Comparison of ENCODE assay signal across 28 mouse cellular contexts in the genomic region with DNA sequence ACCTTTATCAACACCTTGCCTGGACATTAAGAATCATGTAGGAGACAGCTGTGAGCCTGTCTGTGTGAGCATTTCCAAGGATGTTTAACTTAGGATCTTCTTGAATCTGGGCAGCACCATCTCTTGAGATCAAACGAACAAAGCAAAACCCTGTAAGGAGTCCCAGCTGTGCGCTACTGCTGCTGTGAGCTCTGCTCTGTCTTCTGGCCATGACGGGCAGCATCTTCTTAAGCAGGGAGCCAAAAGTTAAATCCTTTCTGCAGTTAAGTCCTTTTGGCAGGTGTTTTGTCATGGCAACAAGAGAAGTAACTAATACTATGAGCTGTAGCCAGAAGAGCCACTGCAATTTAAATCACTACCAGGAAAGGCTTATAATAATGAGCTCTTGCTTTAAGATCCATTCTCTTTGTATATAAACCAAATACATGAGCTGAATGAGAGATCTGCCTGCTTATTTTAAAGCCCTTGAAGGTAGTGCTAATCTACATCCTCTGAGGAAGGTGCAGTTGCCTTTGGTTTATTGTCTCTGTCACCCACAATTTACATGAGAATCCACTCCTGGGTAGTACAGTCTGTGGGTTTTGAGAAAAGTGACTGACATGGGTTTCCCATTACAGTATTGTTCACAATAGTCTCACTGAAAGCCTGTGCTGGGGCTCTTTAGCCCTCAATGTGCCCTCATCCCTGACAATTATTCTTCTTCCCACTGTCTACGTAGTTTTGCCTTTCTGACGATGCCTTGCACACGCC. TPM values are rescaled to one million over a fixed set of nuclear protein-coding genes. Genes with fewer than 3 reads are reported as not detected.
DNase-seq lines count a peak whose midpoint lies in the region; ATAC-seq and TF ChIP-seq lines count a peak whose summit lies in the region.
"Had no signal": no experiment of that assay in that cellular context is flagged by ENCODE, and none has a peak within 500 bp of the region (broad histone marks: within the 10 kb centered on the region; RNA-seq: fewer than 3 reads in every experiment).

No protein-coding gene starts in this region.

- no peaks in the 10 kb centered on the region for H3K36me3 ChIP-seq in embryonic facial prominence, embryonic 14.5 days (ENCODE audit: control insufficient read depth, insufficient read depth, low read length)
- H3K36me3 ChIP-seq in embryonic facial prominence, embryonic 10.5 days (replicated peaks) = no peaks in the 10 kb centered on the region
- no peaks in the 10 kb centered on the region for H3K36me3 ChIP-seq in hindbrain, embryonic 10.5 days
- H3K36me3 ChIP-seq: embryonic facial prominence, embryonic 13.5 days; forebrain, embryonic 15.5 days; limb, embryonic 13.5 days; liver, embryonic 13.5 days; stomach, embryonic 15.5 days had no signal

- no peak for TF ChIP-seq POLR2A in brain, embryonic 14.5 days (IDR thresholded peaks at IDR 0.05; ENCODE audit: borderline replicate concordance, extremely low read depth, insufficient read depth, insufficient read length, poor library complexity, severe bottlenecking)

- 60% methylated on average over 6 of the region's 6 CpGs for WGBS in embryonic facial prominence, embryonic 14.5 days
- 66% methylated on average over 6 of the region's 6 CpGs for WGBS in embryonic facial prominence, embryonic 10.5 days
- WGBS in hindbrain, embryonic 10.5 days = 66% methylated on average over 6 of the region's 6 CpGs

- no peaks in the 10 kb centered on the region for H3K4me1 ChIP-seq in embryonic facial prominence, embryonic 14.5 days (ENCODE audit: control insufficient read depth, insufficient read depth, low read length)
- H3K4me1 ChIP-seq in embryonic facial prominence, embryonic 10.5 days = no peaks in the 10 kb centered on the region
- H3K4me1 ChIP-seq in hindbrain, embryonic 10.5 days (replicated peaks) = no peaks in the 10 kb centered on the region
- H3K4me1 ChIP-seq: forebrain, embryonic 15.5 days; limb, embryonic 13.5 days; liver, embryonic 13.5 days; stomach, embryonic 15.5 days had no signal

- no peaks in the 10 kb centered on the region for H3K27me3 ChIP-seq in embryonic facial prominence, embryonic 14.5 days (replicated peaks; ENCODE audit: control insufficient read depth, insufficient read depth, low read length)
- no peaks in the 10 kb centered on the region for H3K27me3 ChIP-seq in embryonic facial prominence, embryonic 10.5 days (replicated peaks; ENCODE audit: low read depth, poor library complexity, severe bottlenecking)
- H3K27me3 ChIP-seq in hindbrain, embryonic 10.5 days (ENCODE audit: insufficient read depth, poor library complexity, severe bottlenecking) = no peaks in the 10 kb centered on the region
- H3K27me3 ChIP-seq: embryonic facial prominence, embryonic 13.5 days; forebrain, embryonic 15.5 days; limb, embryonic 13.5 days; liver, embryonic 13.5 days; megakaryocyte, embryonic 14.5 days; stomach, embryonic 15.5 days had no signal

- H3K9me3 ChIP-seq in embryonic facial prominence, embryonic 14.5 days (ENCODE audit: control insufficient read depth, low read length) = no peaks in the 10 kb centered on the region
- no peaks in the 10 kb centered on the region for H3K9me3 ChIP-seq in embryonic facial prominence, embryonic 10.5 days
- no peaks in the 10 kb centered on the region for H3K9me3 ChIP-seq in hindbrain, embryonic 10.5 days
- H3K9me3 ChIP-seq: embryonic facial prominence, embryonic 13.5 days; forebrain, embryonic 15.5 days; limb, embryonic 13.5 days; liver, embryonic 13.5 days; megakaryocyte, embryonic 14.5 days; stomach, embryonic 15.5 days had no signal

- TF ChIP-seq CTCF in brain, embryonic 14.5 days (IDR thresholded peaks at IDR 0.05; ENCODE audit: borderline replicate concordance, extremely low read depth, insufficient read depth, insufficient read length) = no peak

- peak; percentile 47; the same call in 1 of the 2 replicates for ATAC-seq in embryonic facial prominence, embryonic 14.5 days (ENCODE audit: low read depth)
- ATAC-seq: forebrain, embryonic 15.5 days; intestine, postnatal 0 days had no signal

- H3K4me3 ChIP-seq in embryonic facial prominence, embryonic 14.5 days (ENCODE audit: low read depth, low read length) = no peak overlapping the region
- H3K4me3 ChIP-seq in embryonic facial prominence, embryonic 10.5 days = no peak overlapping the region
- no peak overlapping the region for H3K4me3 ChIP-seq in hindbrain, embryonic 10.5 days
- H3K4me3 ChIP-seq: embryonic facial prominence, embryonic 13.5 days; forebrain, embryonic 15.5 days; layer of hippocampus, adult 2 months; limb, embryonic 13.5 days; liver, embryonic 13.5 days; megakaryocyte, embryonic 14.5 days; stomach, embryonic 15.5 days had no signal

- no peak overlapping the region for H3K9ac ChIP-seq in embryonic facial prominence, embryonic 14.5 days (ENCODE audit: low read depth, low read length)
- H3K9ac ChIP-seq: embryonic facial prominence, embryonic 13.5 days; forebrain, embryonic 15.5 days; limb, embryonic 13.5 days; liver, embryonic 13.5 days; stomach, embryonic 15.5 days had no signal

- H3K4me2 ChIP-seq in embryonic facial prominence, embryonic 14.5 days (ENCODE audit: low read depth, low read length) = no peak overlapping the region
- H3K4me2 ChIP-seq: embryonic facial prominence, embryonic 13.5 days; forebrain, embryonic 15.5 days; heart, embryonic 11.5 days; limb, embryonic 13.5 days; liver, embryonic 13.5 days; stomach, embryonic 15.5 days had no signal

- DNase-seq in embryonic facial prominence, embryonic 14.5 days (ENCODE audit: low spot score) = peak; percentile 59
- no peak for DNase-seq in embryonic facial prominence, embryonic 10.5 days (ENCODE audit: low spot score)
- DNase-seq in retina, postnatal 1 day = peak; percentile 2
- no peak for DNase-seq in retina, embryonic 14.5 days (ENCODE audit: low spot score)
- peak; percentile 38 for DNase-seq in brain, embryonic 14.5 days (ENCODE audit: low read depth)
- peak; percentile 33 for DNase-seq in thymus, postnatal 25 days
- no peak for DNase-seq in heart, adult 9 months (ENCODE audit: low spot score in 2 of 2)
- DNase-seq in hindbrain, embryonic 10.5 days (ENCODE audit: low spot score) = no peak
- DNase-seq: cerebellum, adult 2 months; cerebellum, postnatal 25 days; gastrocnemius, postnatal 10 days; kidney, postnatal 25 days; liver, embryonic 13.5 days; lung, adult 2 months; lung, postnatal 14 days; right cerebral cortex, adult 18-20 months; right cerebral cortex, postnatal 4 days had no signal

- no peak overlapping the region for H3K27ac ChIP-seq in embryonic facial prominence, embryonic 14.5 days (replicated peaks; ENCODE audit: low read depth, low read length)
- H3K27ac ChIP-seq in embryonic facial prominence, embryonic 10.5 days (replicated peaks) = no peak overlapping the region
- no peak overlapping the region for H3K27ac ChIP-seq in hindbrain, embryonic 10.5 days
- H3K27ac ChIP-seq: embryonic facial prominence, embryonic 13.5 days; forebrain, embryonic 15.5 days; layer of hippocampus, adult 2 months; limb, embryonic 13.5 days; liver, embryonic 13.5 days; stomach, embryonic 15.5 days had no signal

RNA-seq across cellular contexts. Expression of gene Insl5, which starts 41.4 kb away (rescaled TPM):
- polyA plus RNA-seq in embryonic facial prominence, embryonic 14.5 days (2014; fragmentation: Nextera tagmentation; extraction: Ambion mirVana) = not detected in 2 replicates
- polyA plus RNA-seq in embryonic facial prominence, embryonic 10.5 days (2016; fragmentation: Nextera tagmentation; extraction: Ambion mirVana) = 0.30 TPM in 1 of 2 replicates, not detected in the other
- polyA plus RNA-seq in brain, embryonic 14.5 days (2012; rRNA removed) = 2.7 and 3.4 TPM in 2 replicates
- polyA plus RNA-seq in hindbrain, embryonic 10.5 days (2016; fragmentation: Nextera tagmentation; extraction: Ambion mirVana) = not detected in 2 replicates
- polyA plus RNA-seq: embryonic facial prominence, embryonic 13.5 days; forebrain, embryonic 15.5 days; heart, postnatal 0 days; kidney, embryonic 14.5 days; limb, embryonic 13.5 days; liver, embryonic 13.5 days; lung, adult 2 months; neural tube, embryonic 11.5 days; stomach, embryonic 15.5 days had no signal

RNA-seq across cellular contexts. Expression of gene Mier1, which starts 46.1 kb away (rescaled TPM):
- polyA plus RNA-seq in embryonic facial prominence, embryonic 14.5 days (2014; fragmentation: Nextera tagmentation; extraction: Ambion mirVana) = 34.0 and 36.1 TPM in 2 replicates
- polyA plus RNA-seq in embryonic facial prominence, embryonic 10.5 days (2016; fragmentation: Nextera tagmentation; extraction: Ambion mirVana) = 38.7 and 44.3 TPM in 2 replicates
- polyA plus RNA-seq in brain, embryonic 14.5 days (2012; rRNA removed) = 30.2 and 31.9 TPM in 2 replicates
- polyA plus RNA-seq in hindbrain, embryonic 10.5 days (2016; fragmentation: Nextera tagmentation; extraction: Ambion mirVana) = 29.6 and 34.8 TPM in 2 replicates

RNA-seq across cellular contexts. Expression of gene Wdr78, which starts 46.3 kb away (rescaled TPM):
- polyA plus RNA-seq in embryonic facial prominence, embryonic 14.5 days (2014; fragmentation: Nextera tagmentation; extraction: Ambion mirVana) = 3.6 and 3.9 TPM in 2 replicates
- polyA plus RNA-seq in embryonic facial prominence, embryonic 10.5 days (2016; fragmentation: Nextera tagmentation; extraction: Ambion mirVana) = 4.2 and 4.7 TPM in 2 replicates
- polyA plus RNA-seq in brain, embryonic 14.5 days (2012; rRNA removed) = 8.5 and 10.1 TPM in 2 replicates
- polyA plus RNA-seq in hindbrain, embryonic 10.5 days (2016; fragmentation: Nextera tagmentation; extraction: Ambion mirVana) = 4.6 and 5.6 TPM in 2 replicates

Comparison
In these comparisons a context has a peak if more than half of its experiments do, and no peak if none do; other contexts are left out.
1. DNase-seq: peak in embryonic facial prominence, embryonic 14.5 days (single experiment), retina, postnatal 1 day (single experiment), brain, embryonic 14.5 days (single experiment) and thymus, postnatal 25 days (single experiment); none in embryonic facial prominence, embryonic 10.5 days (single experiment), retina, embryonic 14.5 days (single experiment), heart, adult 9 months (0 of 2) and hindbrain, embryonic 10.5 days (single experiment).